Mouse (Mus musculus) E14TG2a.4 (cell line): ENCODE measurements around the gene Slc30a7.

ENCODE experiments used
- CTCF ChIP-seq: conservative IDR thresholded peaks from 2 replicates; pipeline ENCODE4 v1.5.1; 2014; ENCODE audit warnings: low read length
- NANOG ChIP-seq: IDR thresholded peaks from 2 replicates; pipeline ENCODE4 v1.6.1; 2014; ENCODE audit warnings: borderline replicate concordance, low read length, mixed read lengths
- POU5F1 ChIP-seq: IDR thresholded peaks from 2 replicates; pipeline ENCODE4 v1.6.1; 2014; ENCODE audit warnings: low read length, borderline replicate concordance

- no peak for TF ChIP-seq CTCF
- TF ChIP-seq POU5F1 = no peak
- no peak for TF ChIP-seq NANOG
These were observed 17.0 kb upstream of the Slc30a7 start for GRCm38 (mm10) chr3:116024236-116024635.
